Mouse (Mus musculus) heart, adult 2 months (tissue): ENCODE measurements around the gene Cdc7.

Source experiments
- CTCF ChIP-seq: fragments of 200-600 bp; IDR thresholded peaks from 2 replicates; pipeline ENCODE4 v1.8.1; 2022; ENCODE audit warnings: antibody characterized with exemption, mild to moderate bottlenecking, moderate library complexity
- EP300 ChIP-seq: fragments of 200-500 bp; IDR thresholded peaks from 2 replicates; pipeline ENCODE4 v1.6.1; 2011; ENCODE audit warnings: low read depth, low read length, control low read depth; ENCODE audit not compliant: insufficient read depth
- POLR2A ChIP-seq: fragments of 200-500 bp; IDR thresholded peaks from 2 replicates; pipeline ENCODE4 v1.6.1; 2011; ENCODE audit warnings: mild to moderate bottlenecking, low read depth, low read length, control low read depth; ENCODE audit not compliant: insufficient read depth

GRCm38 (mm10) chr5:106964513-106965014 is 442 bp downstream of the Cdc7 start:
- no peak for TF ChIP-seq CTCF
- no peak for TF ChIP-seq POLR2A
- TF ChIP-seq EP300: no peak
